Mouse (Mus musculus) limb, embryonic 12.5 days (tissue): ENCODE results near the gene Aloxe3. TPM values are rescaled to one million over a fixed set of nuclear protein-coding genes. Genes with fewer than 3 reads are reported as not detected.
A peak's percentile ranks its signal among the peaks of the same experiment; 100 is the strongest.
"Not testable (repeated sequence)": the region's sequence is repeated elsewhere in the genome, so short reads cannot be mapped to it uniquely, and the experiment has no call there.

ENCODE experiments used
- ATAC-seq: fragments of 200-750 bp; cut with Nextera tagmentation; 2 replicates; pipeline ENCODE4 v1.8.0; 2017; ENCODE audit warnings: low read depth, moderate TSS enrichment; ENCODE audit not compliant: insufficient number of reproducible peaks, insufficient read depth, low FRiP score, low TSS enrichment
- H3K27ac ChIP-seq: fragments of 300-500 bp; sonication (generic); 2 replicates; pipeline ENCODE4 v1.5.1; 2016; ENCODE audit warnings: mild to moderate bottlenecking, moderate library complexity
- H3K27me3 ChIP-seq: fragments of 300-500 bp; sonication (generic); 2 replicates; pipeline ENCODE4 v1.6.1; 2016; ENCODE audit warnings: mild to moderate bottlenecking, moderate library complexity
- H3K36me3 ChIP-seq: fragments of 300-500 bp; sonication (generic); 2 replicates; pipeline ENCODE4 v1.6.1; 2016; ENCODE audit warnings: mild to moderate bottlenecking, moderate library complexity
- H3K4me1 ChIP-seq: fragments of 300-500 bp; sonication (generic); replicated peaks from 2 replicates; pipeline ENCODE4 v1.6.1; 2016
- H3K4me2 ChIP-seq: fragments of 300-500 bp; sonication (generic); 2 replicates; pipeline ENCODE4 v1.6.1; 2016; ENCODE audit warnings: mild to moderate bottlenecking, moderate library complexity
- H3K4me3 ChIP-seq: fragments of 300-500 bp; sonication (generic); replicated peaks from 2 replicates; pipeline ENCODE4 v1.5.1; 2016; ENCODE audit warnings: mild to moderate bottlenecking
- H3K9ac ChIP-seq: fragments of 300-500 bp; sonication (generic); replicated peaks from 2 replicates; pipeline ENCODE4 v1.6.1; 2016; ENCODE audit warnings: mild to moderate bottlenecking, moderate library complexity
- H3K9me3 ChIP-seq: fragments of 300-500 bp; sonication (generic); 2 replicates; pipeline ENCODE4 v1.6.1; 2016; ENCODE audit warnings: mild to moderate bottlenecking, moderate library complexity
- WGBS: fragments of 180-500 bp; shearing (Covaris S2); methylation state at CpG from one replicate; pipeline ENCODE4 v1.1.7; 2016; 5-methylcytosine and 5-hydroxymethylcytosine counted together
- polyA plus RNA-seq: library from polyadenylated mRNA; unstranded; fragments of >200 nt; fragmentation: Nextera tagmentation; extraction: Ambion mirVana; gene quantifications from 2 replicates; pipeline ENCODE4 v1.2.1, GENCODE M21; 2016

The Aloxe3 gene
- polyA plus RNA-seq, 1 experiment from 2014 or later, result 0.58 TPM

GRCm38 (mm10) chr11:69088103-69088855, 37.4 kb upstream of the Aloxe3 start, which contains the start of gene Vamp2:
Vamp2 (plus strand) TSS chr11:69088490.
- peak; percentile 77 for ATAC-seq
- Histone ChIP-seq H3K4me1 (peaks cover 36% of the 10 kb centered on the region), H3K36me3 (peaks cover 34% of the 10 kb centered on the region), H3K9me3 (no peaks in the 10 kb centered on the region), H3K27me3 (no peaks in the 10 kb centered on the region), H3K27ac (peak within 1 kb of the TSS; percentile 93), H3K9ac (peak within 1 kb of the TSS; percentile 99), H3K4me3 (peak within 1 kb of the TSS; percentile 97), H3K4me2 (peak within 1 kb of the TSS; percentile 98)
- 1% methylated on average over 64 of the region's 67 CpGs for WGBS

- H3K4me1 ChIP-seq, result peaks cover 36% of the 10 kb centered on the region
- peak overlapping the region; percentile 97 for H3K4me3 ChIP-seq
- H3K9me3 ChIP-seq, result no peaks in the 10 kb centered on the region
- H3K27me3 ChIP-seq, result no peaks in the 10 kb centered on the region
- H3K36me3 ChIP-seq, result peaks cover 34% of the 10 kb centered on the region
- peak overlapping the region; percentile 99 for H3K9ac ChIP-seq
- H3K27ac ChIP-seq, result peak overlapping the region; percentile 93
- 12% methylated on average over 25 of the region's 25 CpGs for WGBS
- ATAC-seq, result no peak; the same call in 1 of the 2 replicates
- peak overlapping the region; percentile 98 for H3K4me2 ChIP-seq
Measured at GRCm38 (mm10) chr11:69088856-69089615, 36.7 kb upstream of the Aloxe3 start.

- no peak for ATAC-seq
- H3K27ac ChIP-seq, result no peak overlapping the region
- 87% methylated on average over 12 of the region's 12 CpGs for WGBS
- H3K36me3 ChIP-seq, result peaks cover 34% of the 10 kb centered on the region
- peaks cover 40% of the 10 kb centered on the region for H3K4me1 ChIP-seq
- H3K9ac ChIP-seq, result peak overlapping the region; percentile 99
- no peaks in the 10 kb centered on the region for H3K27me3 ChIP-seq
- H3K4me2 ChIP-seq, result peak overlapping the region; percentile 98
- H3K4me3 ChIP-seq, result peak overlapping the region; percentile 97
- no peaks in the 10 kb centered on the region for H3K9me3 ChIP-seq
Measured at GRCm38 (mm10) chr11:69089616-69090290, 35.9 kb upstream of the Aloxe3 start.

- ATAC-seq, result no peak
- Histone ChIP-seq H3K4me1 (peaks cover 40% of the 10 kb centered on the region), H3K9me3 (no peaks in the 10 kb centered on the region), H3K4me3 (peak overlapping the region; percentile 97; the same call in 1 of the 2 replicates), H3K27ac (no peak overlapping the region), H3K36me3 (peaks cover 34% of the 10 kb centered on the region), H3K27me3 (no peaks in the 10 kb centered on the region), H3K4me2 (peak overlapping the region; percentile 98), H3K9ac (peak overlapping the region; percentile 99; the same call in 1 of the 2 replicates)
- WGBS, result 64% methylated on average over 6 of the region's 6 CpGs
Measured at GRCm38 (mm10) chr11:69090367-69090766, 35.3 kb upstream of the Aloxe3 start.

GRCm38 (mm10) chr11:69091566-69092385, 33.9 kb upstream of the Aloxe3 start:
- ATAC-seq, result no peak
- Histone ChIP-seq H3K9ac (no peak overlapping the region), H3K9me3 (no peaks in the 10 kb centered on the region), H3K4me1 (peaks cover 54% of the 10 kb centered on the region), H3K36me3 (peaks cover 34% of the 10 kb centered on the region), H3K27ac (no peak overlapping the region), H3K4me3 (no peak overlapping the region), H3K4me2 (no peak overlapping the region), H3K27me3 (no peaks in the 10 kb centered on the region)
- WGBS, result 66% methylated on average over 7 of the region's 7 CpGs

- H3K36me3 ChIP-seq, result peaks cover 34% of the 10 kb centered on the region
- H3K4me1 ChIP-seq, result peaks cover 56% of the 10 kb centered on the region
- no peak overlapping the region for H3K9ac ChIP-seq
- no peaks in the 10 kb centered on the region for H3K9me3 ChIP-seq
- no peak overlapping the region for H3K4me3 ChIP-seq
- WGBS, result 4% methylated on average over 3 of the region's 3 CpGs
- no peak overlapping the region for H3K27ac ChIP-seq
- no peak overlapping the region for H3K4me2 ChIP-seq
- H3K27me3 ChIP-seq, result no peaks in the 10 kb centered on the region
- ATAC-seq, result no peak
Measured at GRCm38 (mm10) chr11:69092386-69092751, 33.3 kb upstream of the Aloxe3 start.

- Histone ChIP-seq H3K27me3 (no peaks in the 10 kb centered on the region), H3K4me2 (no peak overlapping the region), H3K36me3 (peaks cover 34% of the 10 kb centered on the region), H3K4me3 (no peak overlapping the region), H3K27ac (no peak overlapping the region), H3K9ac (no peak overlapping the region), H3K9me3 (no peaks in the 10 kb centered on the region), H3K4me1 (peaks cover 57% of the 10 kb centered on the region)
- no peak for ATAC-seq
- WGBS, result 91% methylated on average over 4 of the region's 4 CpGs
Measured at GRCm38 (mm10) chr11:69092871-69093270, 32.8 kb upstream of the Aloxe3 start.

- Histone ChIP-seq H3K4me1 (peaks cover 64% of the 10 kb centered on the region), H3K36me3 (peaks cover 34% of the 10 kb centered on the region)
- not testable (repeated sequence) for ATAC-seq, H3K9ac ChIP-seq, H3K4me2 ChIP-seq, H3K9me3 ChIP-seq, H3K27me3 ChIP-seq, H3K27ac ChIP-seq, H3K4me3 ChIP-seq
- WGBS, result 84% methylated on average over 7 of the region's 7 CpGs
Measured at GRCm38 (mm10) chr11:69093856-69094255, 31.8 kb upstream of the Aloxe3 start.

GRCm38 (mm10) chr11:69094697-69095429, 30.8 kb upstream of the Aloxe3 start, which contains the start of gene Per1:
Per1 (plus strand) TSS chr11:69095217.
- Histone ChIP-seq H3K4me3 (peak within 1 kb of the TSS; percentile 57), H3K4me2 (peak within 1 kb of the TSS; percentile 98), H3K4me1 (peaks cover 63% of the 10 kb centered on the region), H3K9me3 (no peaks in the 10 kb centered on the region), H3K27ac (peak within 1 kb of the TSS; percentile 78), H3K9ac (peak within 1 kb of the TSS; percentile 64), H3K27me3 (no peaks in the 10 kb centered on the region), H3K36me3 (peaks cover 31% of the 10 kb centered on the region)
- under 1% methylated on average over 37 of the region's 37 CpGs for WGBS
- peak; percentile 94 for ATAC-seq
